Mouse (Mus musculus) spleen, adult 18-20 months (tissue): ENCODE measurements around the gene Tln2.

Experiments used
- DNase-seq, 2 experiments: peaks; one replicate each; pipeline ENCODE4 v3.0.0; 2022; ENCODE audit warnings: mixed read lengths in 2 of 2

The Tln2 gene

GRCm38 (mm10) chr9:67270061-67270595 is 289.4 kb downstream of the Tln2 start:
- DNase-seq = no peak

GRCm38 (mm10) chr9:67267276-67267990 is 292.1 kb downstream of the Tln2 start:
- DNase-seq = no peak

- no peak for DNase-seq
These were observed 294.0 kb downstream of the Tln2 start for GRCm38 (mm10) chr9:67265513-67265912.

GRCm38 (mm10) chr9:67264896-67265295 is 294.6 kb downstream of the Tln2 start:
- DNase-seq = no peak

- DNase-seq = no peak
These were observed 298.5 kb downstream of the Tln2 start for GRCm38 (mm10) chr9:67260835-67261599.

GRCm38 (mm10) chr9:67250141-67250540 is 309.4 kb downstream of the Tln2 start:
- no peak for DNase-seq

GRCm38 (mm10) chr9:67247365-67247950 is 312.0 kb downstream of the Tln2 start:
- no peak for DNase-seq

- DNase-seq = no peak
These were observed 314.2 kb downstream of the Tln2 start for GRCm38 (mm10) chr9:67245265-67245664.

GRCm38 (mm10) chr9:67241683-67242082 is 317.8 kb downstream of the Tln2 start:
- DNase-seq = no peak

GRCm38 (mm10) chr9:67240456-67240855 is 319.0 kb downstream of the Tln2 start:
- no peak for DNase-seq

GRCm38 (mm10) chr9:67236987-67237386 is 322.5 kb downstream of the Tln2 start:
- no peak for DNase-seq

- no peak for DNase-seq
These were observed 323.9 kb downstream of the Tln2 start for GRCm38 (mm10) chr9:67235441-67236217.

GRCm38 (mm10) chr9:67229033-67229432 is 330.5 kb downstream of the Tln2 start:
- no peak for DNase-seq

- DNase-seq = peak in 1 of 2 experiments; percentile 3
These were observed 339.1 kb downstream of the Tln2 start for GRCm38 (mm10) chr9:67220388-67220787.

GRCm38 (mm10) chr9:67218001-67218400 is 341.5 kb downstream of the Tln2 start:
- no peak for DNase-seq

GRCm38 (mm10) chr9:67214191-67214985 is 345.1 kb downstream of the Tln2 start:
- DNase-seq = no peak

GRCm38 (mm10) chr9:67213275-67213674 is 346.2 kb downstream of the Tln2 start:
- DNase-seq = peak in 1 of 2 experiments; percentile 7

- no peak for DNase-seq
These were observed 348.3 kb downstream of the Tln2 start for GRCm38 (mm10) chr9:67211220-67211619.

- no peak for DNase-seq
These were observed 350.1 kb downstream of the Tln2 start for GRCm38 (mm10) chr9:67209451-67209850.

- no peak for DNase-seq
These were observed 351.1 kb downstream of the Tln2 start for GRCm38 (mm10) chr9:67208420-67208819.

GRCm38 (mm10) chr9:67205175-67205574 is 354.3 kb downstream of the Tln2 start:
- DNase-seq = no peak

GRCm38 (mm10) chr9:67196609-67197008 is 362.9 kb downstream of the Tln2 start:
- no peak for DNase-seq
